Mouse (Mus musculus): ENCODE data around the gene Cyp4a29. TPM values are rescaled to one million over a fixed set of nuclear protein-coding genes. Genes with fewer than 3 reads are reported as not detected.
"Not testable (repeated sequence)": the region's sequence is repeated elsewhere in the genome, so short reads cannot be mapped to it uniquely, and the experiment has no call there.

Cyp4a29 gene
- not detected in 2 replicates for total RNA-seq (2014; fragmentation: Nextera tagmentation)
- total RNA-seq (2017), result not detected in 2 replicates

DNA sequence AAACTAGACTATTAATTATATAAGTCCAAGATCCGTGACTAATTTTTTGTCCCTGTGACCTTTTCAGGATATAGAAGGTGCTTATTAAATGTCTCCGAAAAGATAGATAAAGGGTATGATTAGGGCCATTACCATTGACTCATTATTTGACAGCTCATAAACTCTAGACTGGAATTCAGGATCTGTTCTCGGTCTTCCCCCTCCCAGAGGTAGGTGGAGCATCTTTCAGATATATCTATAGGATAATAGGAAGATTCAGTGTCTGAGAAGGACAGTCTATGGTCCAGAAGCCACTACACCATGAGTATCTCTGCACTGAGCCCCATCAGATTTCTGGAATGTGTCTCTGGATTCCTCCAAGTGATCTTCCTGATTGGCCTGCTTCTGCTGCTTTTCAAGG, at the start of gene Cyp4a29:
Gene Cyp4a29, plus strand, starts transcription at position 301 of the 400 bp plus-strand sequence.
- ATAC-seq (replicated peaks; ENCODE audit: low FRiP score, low TSS enrichment, poor library complexity, severe bottlenecking), result no peak

- ATAC-seq (replicated peaks; ENCODE audit: low FRiP score, low TSS enrichment, poor library complexity, severe bottlenecking), result not testable (repeated sequence)
These were observed 9.0 kb upstream of the Cyp4a29 start for GRCm38 (mm10) chr4:115232901-115233300.

DNA sequence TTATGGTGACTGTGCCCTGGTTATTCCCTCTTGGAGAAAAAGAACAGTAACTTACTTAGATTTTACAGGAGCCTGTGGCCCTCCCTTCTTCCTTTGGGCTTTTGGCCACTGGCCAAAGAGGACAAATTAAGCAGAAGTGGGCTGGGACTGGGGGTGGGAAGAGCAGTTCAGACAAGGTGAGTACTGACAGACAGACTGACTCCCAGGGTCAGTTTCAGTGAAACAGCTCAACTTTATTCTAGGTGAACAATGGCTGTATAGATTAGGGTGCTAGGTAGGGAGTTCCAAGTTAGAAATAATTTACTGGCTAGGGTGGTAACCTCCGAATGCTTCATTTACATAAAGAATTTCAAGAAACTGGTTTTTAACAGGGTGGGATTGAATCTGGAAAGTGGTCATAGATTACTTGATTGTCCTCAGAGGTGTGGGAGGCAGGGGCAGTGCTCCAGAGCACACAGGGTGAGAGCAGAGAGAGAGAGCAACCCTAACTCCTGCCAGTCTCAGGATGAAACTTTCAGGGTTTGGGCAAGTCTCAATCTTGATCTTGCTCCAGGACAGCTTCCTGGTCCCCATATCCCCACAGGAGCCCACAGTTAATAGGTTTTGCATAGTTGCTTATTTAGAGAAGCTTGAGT, 5.3 kb upstream of the Cyp4a29 start:
- no peak for ATAC-seq (replicated peaks; ENCODE audit: low FRiP score, low TSS enrichment, poor library complexity, severe bottlenecking)

DNA sequence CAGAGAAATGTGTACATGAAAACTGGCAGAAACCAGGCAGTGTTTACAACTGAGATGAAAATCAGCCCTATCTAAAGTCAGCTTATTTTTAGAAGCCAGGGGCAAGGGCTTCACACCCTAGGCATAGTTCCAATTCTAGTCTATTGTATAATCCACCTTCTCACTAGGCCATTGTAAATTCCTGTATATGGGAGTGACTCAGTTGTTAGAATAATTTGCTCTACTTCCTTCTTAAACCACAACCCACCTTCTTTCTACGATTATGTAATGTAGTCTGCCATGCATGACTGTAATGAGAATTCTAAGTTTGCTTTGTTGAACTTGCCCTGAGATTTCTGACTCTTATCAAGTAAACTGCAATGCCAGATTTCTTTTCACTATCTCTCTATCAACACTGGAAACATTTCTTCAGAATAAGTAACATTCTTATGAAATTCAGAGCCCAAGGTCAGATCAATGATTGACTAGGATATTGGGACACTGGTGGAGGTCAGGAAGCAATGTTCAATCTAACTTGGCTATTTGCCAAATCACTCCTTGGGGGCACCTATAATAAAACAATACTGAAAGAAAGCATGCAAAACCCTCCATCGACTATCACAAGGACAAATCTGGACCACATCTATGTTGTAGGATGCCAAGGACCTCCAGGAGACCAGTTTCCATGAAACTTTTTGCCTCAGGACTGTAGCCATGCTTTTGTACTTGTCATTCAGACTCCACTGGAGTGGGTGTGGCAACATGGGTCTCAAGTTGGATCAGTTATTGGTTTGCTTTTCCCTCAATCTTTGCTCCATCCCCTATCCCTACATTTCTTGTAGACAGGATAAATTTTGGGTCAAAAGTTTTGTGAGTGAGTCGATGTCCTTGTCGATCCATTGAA, 23.0 kb downstream of the Cyp4a29 start:
- ATAC-seq (replicated peaks; ENCODE audit: low FRiP score, low TSS enrichment, poor library complexity, severe bottlenecking), result not testable (repeated sequence)

DNA sequence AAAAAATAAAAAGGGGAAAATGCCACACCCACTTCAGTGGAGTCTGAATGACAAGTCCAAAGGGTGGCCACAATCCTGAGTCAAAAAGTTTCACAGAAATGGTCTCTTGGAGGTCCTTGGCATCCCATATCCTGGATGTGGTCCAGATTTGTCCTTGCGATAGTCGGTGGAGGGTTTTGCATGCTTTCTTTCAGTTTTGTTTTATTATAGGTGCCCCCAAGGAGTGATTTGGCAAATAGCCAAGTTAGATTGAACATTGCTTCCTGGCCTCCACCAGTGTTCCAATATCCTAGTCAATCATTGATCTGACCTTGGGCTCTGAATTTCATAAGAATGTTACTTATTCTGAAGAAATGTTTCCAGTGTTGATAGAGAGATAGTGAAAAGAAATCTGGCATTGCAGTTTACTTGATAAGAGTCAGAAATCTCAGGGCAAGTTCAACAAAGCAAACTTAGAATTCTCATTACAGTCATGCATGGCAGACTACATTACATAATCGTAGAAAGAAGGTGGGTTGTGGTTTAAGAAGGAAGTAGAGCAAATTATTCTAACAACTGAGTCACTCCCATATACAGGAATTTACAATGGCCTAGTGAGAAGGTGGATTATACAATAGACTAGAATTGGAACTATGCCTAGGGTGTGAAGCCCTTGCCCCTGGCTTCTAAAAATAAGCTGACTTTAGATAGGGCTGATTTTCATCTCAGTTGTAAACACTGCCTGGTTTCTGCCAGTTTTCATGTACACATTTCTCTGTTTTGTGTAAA, 36.5 kb downstream of the Cyp4a29 start:
- ATAC-seq (replicated peaks; ENCODE audit: low FRiP score, low TSS enrichment, poor library complexity, severe bottlenecking), result not testable (repeated sequence)

- no peak for ATAC-seq (replicated peaks; ENCODE audit: low FRiP score, low TSS enrichment, poor library complexity, severe bottlenecking)
These were observed 38.5 kb downstream of the Cyp4a29 start for GRCm38 (mm10) chr4:115280342-115280741.

- ATAC-seq (replicated peaks; ENCODE audit: low FRiP score, low TSS enrichment, poor library complexity, severe bottlenecking), result not testable (repeated sequence)
These were observed 38.9 kb downstream of the Cyp4a29 start for GRCm38 (mm10) chr4:115280779-115281178.

- peak; percentile 55; the same call in 1 of the 2 replicates for ATAC-seq (replicated peaks; ENCODE audit: low FRiP score, low TSS enrichment, poor library complexity, severe bottlenecking)
These were observed 39.4 kb downstream of the Cyp4a29 start for GRCm38 (mm10) chr4:115281231-115281767.

DNA sequence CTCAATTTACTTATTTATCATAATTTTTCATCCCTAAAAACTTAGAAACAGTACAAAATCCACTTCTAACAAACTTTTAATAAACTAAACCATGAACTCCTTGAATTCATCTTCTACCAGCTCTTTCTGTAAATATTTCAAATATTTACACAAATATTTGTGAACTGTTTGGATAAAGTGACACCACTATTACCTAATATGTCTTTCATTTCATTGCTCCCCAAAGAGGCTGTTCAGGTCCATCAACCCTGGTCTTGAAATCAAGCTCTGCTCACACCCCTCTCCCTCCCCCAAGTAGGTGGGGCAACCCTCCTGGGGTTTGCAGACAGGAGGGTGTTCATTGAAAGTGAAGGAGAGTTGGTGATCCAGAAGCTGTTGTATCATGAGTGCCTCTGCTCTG, 56.9 kb downstream of the Cyp4a29 start, which contains the start of gene Cyp4a12a:
Gene Cyp4a12a, plus strand, starts transcription at position 301 of the 400 bp plus-strand sequence.
- ATAC-seq (replicated peaks; ENCODE audit: low FRiP score, low TSS enrichment, poor library complexity, severe bottlenecking), result not testable (repeated sequence)

Other genes with a start within 250 kb of the Cyp4a29 start
- gene Stil, start 241.9 kb upstream of the Cyp4a29 start, total RNA-seq (2014; fragmentation: Nextera tagmentation), result 22.9 and 27.8 TPM in 2 replicates
- gene Stil, start 241.9 kb upstream of the Cyp4a29 start, total RNA-seq (2017), result 11.0 and 15.6 TPM in 2 replicates
- 99.5 and 115 TPM in 2 replicates for gene Tal1, start 185.7 kb upstream of the Cyp4a29 start, total RNA-seq (2014; fragmentation: Nextera tagmentation)
- gene Tal1, start 185.7 kb upstream of the Cyp4a29 start, total RNA-seq (2017), result 56.3 and 63.8 TPM in 2 replicates
- gene Pdzk1ip1, start 153.4 kb upstream of the Cyp4a29 start, total RNA-seq (2014; fragmentation: Nextera tagmentation), result 22.0 and 28.7 TPM in 2 replicates
- 5.9 and 34.2 TPM in 2 replicates for gene Pdzk1ip1, start 153.4 kb upstream of the Cyp4a29 start, total RNA-seq (2017)
- not detected in 2 replicates for gene Cyp4x1, start 107.8 kb upstream of the Cyp4a29 start, total RNA-seq (2014; fragmentation: Nextera tagmentation)
- gene Cyp4x1, start 107.8 kb upstream of the Cyp4a29 start, total RNA-seq (2017), result 0.27 TPM in 1 of 2 replicates, not detected in the other
- not detected in 2 replicates for gene Cyp4a12a, start 57.0 kb downstream of the Cyp4a29 start, total RNA-seq (2014; fragmentation: Nextera tagmentation)
- gene Cyp4a12a, start 57.0 kb downstream of the Cyp4a29 start, total RNA-seq (2017), result not detected in 2 replicates
- not detected in 2 replicates for gene Cyp4a12b, start 169.5 kb downstream of the Cyp4a29 start, total RNA-seq (2014; fragmentation: Nextera tagmentation)
- not detected in 2 replicates for gene Cyp4a12b, start 169.5 kb downstream of the Cyp4a29 start, total RNA-seq (2017)
- gene Cyp4a30b, start 210.5 kb downstream of the Cyp4a29 start, total RNA-seq (2014; fragmentation: Nextera tagmentation), result not detected in 2 replicates
- gene Cyp4a30b, start 210.5 kb downstream of the Cyp4a29 start, total RNA-seq (2017), result not detected in 2 replicates